Mouse (Mus musculus) adrenal gland (tissue): ENCODE data around the gene Slc17a7.

Source experiments
- intact Hi-C: fragments of 180-260 bp; cut with DNase I; formaldehyde crosslinking; loops from one replicate; pipeline ENCODE4 v1.15.1; 2025

Gene Slc17a7

GRCm38 (mm10) chr7:45175398-45175797 is 11.6 kb downstream of the Slc17a7 start:
- intact Hi-C loops = no loop called here

- intact Hi-C loops = no loop called here
Observed at GRCm38 (mm10) chr7:45175929-45176328, 12.2 kb downstream of the Slc17a7 start.

GRCm38 (mm10) chr7:45176356-45176755 is 12.6 kb downstream of the Slc17a7 start:
- intact Hi-C loops = no loop called here

GRCm38 (mm10) chr7:45178550-45178949 is 14.8 kb downstream of the Slc17a7 start:
- intact Hi-C loops = no loop called here

GRCm38 (mm10) chr7:45179469-45179868 is 15.7 kb downstream of the Slc17a7 start, which contains the start of gene Gfy:
Gfy (minus strand) TSS chr7:45179569.
- intact Hi-C loops = no loop called here

- intact Hi-C loops = no loop called here
Observed at GRCm38 (mm10) chr7:45180896-45181477, 17.2 kb downstream of the Slc17a7 start, which contains the start of gene Pth2. Pth2 (plus strand) TSS chr7:45180995.

- intact Hi-C loops = no loop called here
Observed at GRCm38 (mm10) chr7:45181540-45181939, 17.8 kb downstream of the Slc17a7 start.

GRCm38 (mm10) chr7:45182199-45182601 is 18.5 kb downstream of the Slc17a7 start:
- intact Hi-C loops = no loop called here

- intact Hi-C loops = no loop called here
Observed at GRCm38 (mm10) chr7:45182606-45183005, 18.9 kb downstream of the Slc17a7 start.

GRCm38 (mm10) chr7:45183672-45184071 is 19.9 kb downstream of the Slc17a7 start:
- intact Hi-C loops = no loop called here

GRCm38 (mm10) chr7:45185921-45186320 is 22.2 kb downstream of the Slc17a7 start:
- intact Hi-C loops = no loop called here

GRCm38 (mm10) chr7:45189600-45189999 is 25.9 kb downstream of the Slc17a7 start:
- intact Hi-C loops = no loop called here

- intact Hi-C loops = no loop called here
Observed at GRCm38 (mm10) chr7:45190186-45190585, 26.4 kb downstream of the Slc17a7 start.

GRCm38 (mm10) chr7:45191161-45191560 is 27.4 kb downstream of the Slc17a7 start:
- intact Hi-C loops = no loop called here

GRCm38 (mm10) chr7:45191803-45192363 is 28.1 kb downstream of the Slc17a7 start:
- intact Hi-C loops = no loop called here

- intact Hi-C loops = no loop called here
Observed at GRCm38 (mm10) chr7:45192585-45193310, 29.0 kb downstream of the Slc17a7 start.

- intact Hi-C loops = no loop called here
Observed at GRCm38 (mm10) chr7:45193406-45193805, 29.7 kb downstream of the Slc17a7 start.

- intact Hi-C loops = no loop called here
Observed at GRCm38 (mm10) chr7:45193871-45194785, 30.4 kb downstream of the Slc17a7 start.

- intact Hi-C loops = no loop called here
Observed at GRCm38 (mm10) chr7:45195341-45196175, 31.8 kb downstream of the Slc17a7 start.

GRCm38 (mm10) chr7:45196176-45196535 is 32.4 kb downstream of the Slc17a7 start:
- intact Hi-C loops = no loop called here

- intact Hi-C loops = no loop called here
Observed at GRCm38 (mm10) chr7:45196994-45197393, 33.2 kb downstream of the Slc17a7 start.
